Mouse (Mus musculus): ENCODE data around the gene Tiprl.
A peak's percentile ranks its signal among the peaks of the same experiment; 100 is the strongest.

The Tiprl gene

DNA sequence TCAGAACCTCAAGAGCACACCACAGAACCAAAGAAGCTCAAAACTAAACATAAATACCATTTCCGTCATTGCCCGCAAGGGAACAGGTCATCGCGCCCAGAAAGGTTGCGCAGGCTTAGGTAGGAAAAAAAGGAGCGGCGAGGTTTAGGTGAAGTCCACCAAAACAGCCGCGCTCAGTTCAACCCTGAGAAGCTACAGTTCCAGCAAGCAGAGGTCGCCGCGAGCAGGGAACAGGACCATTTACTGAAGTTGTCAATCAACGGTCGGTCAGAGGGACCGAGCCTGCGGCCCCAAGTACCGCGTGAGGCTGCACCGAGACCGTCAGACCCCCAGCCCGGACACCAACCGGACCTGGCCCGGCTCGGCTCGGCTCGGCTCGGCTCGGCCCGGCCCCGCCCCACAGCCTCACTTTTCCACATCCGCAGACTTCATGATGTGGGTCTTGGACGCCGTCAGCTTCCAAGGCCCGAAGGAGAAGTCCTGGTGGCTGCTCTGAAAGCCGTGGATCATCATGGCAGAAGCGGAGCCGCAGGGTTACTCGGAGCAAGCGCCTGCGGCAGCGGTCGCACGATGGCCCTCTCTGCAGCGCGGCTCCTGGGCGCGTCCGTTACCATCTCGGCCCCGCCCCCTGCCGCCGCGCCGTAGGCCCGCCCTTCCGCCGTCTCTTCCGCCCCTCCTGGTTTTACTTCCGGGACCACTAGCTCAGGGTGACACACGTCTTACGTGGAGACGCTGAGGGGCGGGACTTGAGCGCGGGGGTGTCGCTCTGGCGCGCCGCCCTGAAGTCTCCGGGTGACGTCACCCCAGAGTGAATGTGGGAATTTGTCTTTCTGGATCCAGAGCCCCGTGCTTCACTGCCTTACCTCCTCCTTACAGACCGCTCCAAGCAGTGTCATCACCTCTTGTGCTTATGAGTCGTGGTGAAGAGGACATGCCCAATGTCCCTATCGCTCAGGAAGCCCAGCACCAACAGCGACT, at the start of gene Tiprl:
Gene Tiprl, minus strand, starts transcription at position 676 of the 978 bp plus-strand sequence.
- DNase-seq (ENCODE audit: low spot score in 2 of 2): peak; percentile 99

DNA sequence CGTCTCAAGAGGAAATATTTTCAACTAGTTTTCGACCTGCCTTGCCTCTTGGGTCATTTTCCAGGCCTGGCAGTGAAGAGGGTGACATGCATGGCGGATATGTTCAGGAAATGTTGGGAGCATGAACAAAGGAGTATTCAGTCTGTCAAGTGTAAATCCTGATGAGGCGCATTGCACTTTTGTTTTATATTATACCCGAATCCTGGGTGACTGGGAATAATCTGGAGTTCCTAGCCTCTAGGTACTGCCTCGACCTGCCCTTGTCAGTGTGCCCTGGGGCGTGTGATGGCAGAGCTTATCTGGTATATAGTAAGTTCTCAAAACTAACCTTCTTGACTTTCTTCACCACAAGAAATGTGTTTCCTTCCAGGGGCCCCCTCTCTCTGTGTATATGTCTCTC, 47.3 kb upstream of the Tiprl start:
- DNase-seq (ENCODE audit: low spot score in 2 of 2): no peak

DNA sequence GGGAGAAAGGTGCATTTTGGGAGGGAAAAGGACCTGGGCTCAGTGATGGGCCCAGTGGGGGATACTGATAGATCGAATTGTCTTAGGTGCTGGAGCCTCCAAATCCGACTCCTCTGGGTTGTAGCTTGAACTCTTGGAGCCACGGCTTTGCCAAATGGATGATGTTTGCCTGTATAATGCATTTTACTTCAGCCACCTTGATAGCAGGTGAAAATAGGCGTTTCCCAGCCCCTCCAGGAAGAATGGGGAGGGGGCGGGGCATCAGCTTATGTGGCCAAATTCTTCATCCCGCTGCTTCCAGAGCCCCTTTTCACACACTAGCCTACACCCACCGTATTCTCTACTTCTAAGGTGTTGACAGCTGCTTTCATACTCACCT, 46.2 kb upstream of the Tiprl start:
- DNase-seq (ENCODE audit: low spot score in 2 of 2): peak in 1 of 2 experiments; percentile 15

DNA sequence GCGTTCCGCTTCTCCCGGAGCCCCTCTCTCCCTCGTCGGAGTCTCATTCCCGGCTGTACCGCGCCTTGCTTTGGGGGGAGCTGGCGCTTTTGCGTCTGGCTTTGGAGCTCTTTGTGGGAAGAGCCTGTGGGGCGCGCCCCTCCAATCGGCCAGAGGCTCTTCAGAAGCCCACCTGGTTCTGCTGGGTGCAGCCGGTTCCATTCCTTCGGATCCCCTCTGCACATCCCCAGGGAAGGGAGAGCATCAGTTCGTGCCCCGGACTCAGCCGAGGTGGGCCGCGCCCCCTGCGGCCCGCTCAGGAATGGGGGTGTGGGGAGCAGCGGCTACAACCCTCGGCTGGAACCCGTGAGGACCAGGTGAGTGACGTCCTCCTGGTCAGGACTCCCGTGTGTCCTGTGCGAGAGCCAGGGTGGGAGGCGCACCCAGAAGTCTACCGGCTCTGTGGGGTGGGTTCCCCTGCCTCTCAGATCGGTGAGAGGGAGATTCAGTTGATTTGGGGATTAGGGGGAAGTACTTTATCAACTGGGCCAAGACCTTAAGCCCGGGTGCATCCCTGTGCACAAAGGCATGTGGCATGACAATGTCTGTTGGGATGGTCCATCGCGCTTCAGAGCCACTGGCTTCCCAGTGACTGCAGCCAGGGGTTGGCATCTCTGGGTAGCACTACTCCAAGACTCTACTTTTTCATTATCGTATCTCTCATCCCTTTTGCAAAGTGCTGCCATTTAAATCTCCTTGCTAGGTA, 45.6 kb upstream of the Tiprl start:
- DNase-seq (ENCODE audit: low spot score in 2 of 2): peak in 1 of 2 experiments; percentile 23

DNA sequence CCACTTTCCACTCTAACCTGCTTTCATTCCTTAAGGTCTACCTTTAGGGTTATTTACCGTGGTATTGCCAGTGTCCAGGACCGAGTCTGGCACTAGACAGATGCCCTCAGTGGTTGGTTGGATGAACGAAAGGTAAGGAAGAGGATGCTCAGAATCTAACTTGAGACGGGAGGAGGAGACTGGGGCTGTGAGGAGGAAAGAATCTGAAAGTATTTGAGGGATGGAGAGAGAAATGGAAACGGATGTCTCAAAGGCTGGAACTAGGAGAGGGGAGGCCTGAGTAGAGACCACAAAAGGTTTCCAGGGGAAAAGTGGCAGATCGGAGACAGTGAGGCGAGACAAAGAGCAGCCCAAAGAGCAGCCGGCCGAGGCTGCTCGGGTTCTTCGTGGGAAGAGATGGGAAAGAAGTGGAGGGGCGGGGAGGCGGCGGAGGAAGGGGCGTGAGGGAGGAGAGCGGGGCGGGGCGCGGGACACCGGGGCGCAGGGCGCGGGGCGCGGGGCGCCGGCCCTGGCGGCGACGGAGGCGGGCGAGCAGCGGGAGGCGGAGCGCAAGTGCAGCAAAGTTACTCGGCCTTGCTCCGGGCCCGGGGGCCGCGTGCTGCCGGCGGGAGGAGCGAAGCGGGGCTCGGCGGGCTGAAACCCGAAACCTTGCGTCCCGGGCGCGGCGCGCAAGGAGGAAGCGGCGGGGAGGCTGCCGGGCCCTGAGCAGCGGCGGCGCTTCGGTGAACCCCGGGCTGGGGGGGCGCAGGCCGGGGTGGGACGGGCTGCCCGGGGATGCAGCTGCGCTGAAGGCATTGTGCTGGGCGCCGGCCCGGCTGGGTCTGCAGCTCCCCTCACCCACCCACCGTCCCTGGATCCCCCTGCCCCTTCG, 44.8 kb upstream of the Tiprl start:
- DNase-seq (ENCODE audit: low spot score in 2 of 2): peak; percentile 52 to 56

DNA sequence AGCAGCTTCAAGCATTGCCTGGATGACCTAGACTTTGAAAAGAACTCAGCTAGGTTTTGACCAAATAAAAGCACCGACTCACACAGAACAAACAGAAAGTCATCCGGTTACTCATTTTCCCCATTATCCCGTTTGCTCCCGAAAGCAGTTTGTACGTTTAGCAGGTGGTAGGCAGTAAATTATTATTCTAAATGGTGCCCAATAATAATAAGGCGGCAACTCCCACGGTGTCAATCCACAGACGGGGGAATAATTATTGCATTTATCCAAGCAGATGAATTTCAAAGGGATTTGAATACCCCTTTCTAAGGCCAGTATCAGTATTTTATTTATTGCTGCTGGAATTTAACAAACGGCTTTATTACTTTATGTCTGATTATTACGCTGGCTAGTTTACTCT, 43.9 kb upstream of the Tiprl start:
- DNase-seq (ENCODE audit: low spot score in 2 of 2): peak in 1 of 2 experiments; percentile 9

DNA sequence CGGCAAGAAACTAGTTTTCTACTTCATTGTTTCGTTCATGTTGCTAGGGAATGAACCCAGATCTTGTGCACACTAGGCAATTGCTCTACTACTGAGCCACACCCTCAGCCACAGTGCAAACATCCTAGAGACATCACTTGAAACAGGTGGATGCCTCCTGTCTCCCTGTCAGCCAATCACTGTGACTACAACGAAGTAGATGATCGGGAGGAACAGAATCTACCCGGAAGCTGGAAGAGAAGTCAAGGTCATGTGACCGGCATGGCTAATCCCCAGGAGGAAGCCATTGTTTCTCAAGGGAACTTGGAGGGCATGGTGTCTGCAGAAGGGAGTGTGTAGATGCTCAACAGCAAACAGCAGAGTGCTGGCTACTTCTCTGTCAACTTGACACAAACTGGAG, 38.1 kb upstream of the Tiprl start:
- peak in 1 of 2 experiments; percentile 10 for DNase-seq (ENCODE audit: low spot score in 2 of 2)

DNA sequence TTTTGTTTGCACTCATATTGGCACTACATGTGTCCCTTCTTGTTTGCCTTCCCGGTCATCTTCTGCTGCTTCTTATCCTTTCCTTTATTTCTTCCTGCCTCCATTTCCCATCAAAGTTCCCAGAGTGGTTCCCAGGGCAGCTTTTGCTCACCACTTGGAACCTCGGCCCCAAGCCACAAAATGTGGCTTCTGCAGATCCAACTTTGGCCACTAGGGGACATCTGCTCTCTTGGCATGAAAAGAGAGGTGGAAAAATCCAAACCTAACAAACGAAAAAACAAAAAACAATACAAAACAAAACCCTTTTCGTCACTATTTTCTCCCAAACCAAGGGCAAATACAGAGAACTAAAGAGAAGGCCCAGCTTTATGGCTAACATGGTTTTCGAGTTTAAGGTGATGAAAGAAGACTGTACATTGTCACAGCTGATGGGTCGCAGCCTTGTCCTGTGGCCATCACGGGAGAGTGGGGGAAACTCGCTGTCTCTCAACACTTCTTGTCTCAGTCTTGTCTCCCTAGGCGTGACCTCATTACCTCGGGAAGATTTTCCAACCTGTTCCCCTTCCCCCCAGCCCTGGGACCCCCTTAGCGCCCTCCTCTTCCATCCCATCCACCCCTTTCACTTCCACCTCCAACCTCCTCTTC, 15.4 kb upstream of the Tiprl start:
- peak in 1 of 2 experiments; percentile 43 for DNase-seq (ENCODE audit: low spot score in 2 of 2)

DNA sequence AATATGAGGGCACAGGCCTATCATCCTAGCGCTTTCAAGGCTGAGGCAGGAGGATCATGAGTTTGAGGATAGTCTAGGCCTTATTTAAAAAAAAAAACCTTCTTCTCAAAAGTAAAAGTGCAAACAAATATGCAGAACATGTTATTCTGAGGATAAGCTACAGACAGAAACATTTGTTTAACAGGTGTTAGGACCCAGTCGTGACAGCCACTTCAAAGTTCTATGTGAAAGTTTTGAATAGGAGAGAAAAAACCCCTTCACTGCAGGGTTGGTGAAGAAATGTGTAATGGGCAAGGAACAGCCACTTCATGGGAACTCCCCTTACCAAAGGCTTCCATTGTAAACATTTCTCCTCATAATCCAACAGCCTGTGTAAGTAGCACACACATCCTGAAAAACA, 13.8 kb upstream of the Tiprl start:
- no peak for DNase-seq (ENCODE audit: low spot score in 2 of 2)

DNA sequence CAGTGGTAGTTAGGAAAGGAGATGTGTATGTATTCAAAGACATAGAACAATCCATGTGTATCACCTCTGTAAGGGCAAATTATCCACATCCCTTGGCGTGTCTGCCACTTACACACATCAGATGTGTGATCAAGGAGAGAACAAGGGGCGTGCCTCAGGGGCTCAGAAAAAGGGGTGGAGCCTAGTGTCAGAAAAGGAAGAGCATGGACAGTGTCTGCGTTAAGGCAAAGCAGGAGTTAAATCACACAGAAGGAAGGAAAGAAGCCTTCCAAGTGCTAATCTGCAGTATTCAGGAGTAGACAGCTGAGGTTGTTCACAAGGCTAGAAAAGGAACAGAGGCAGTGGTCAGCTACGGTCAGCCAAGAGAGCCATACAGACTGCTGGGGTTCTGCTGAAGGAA, 12.0 kb upstream of the Tiprl start:
- no peak for DNase-seq (ENCODE audit: low spot score in 2 of 2)

DNA sequence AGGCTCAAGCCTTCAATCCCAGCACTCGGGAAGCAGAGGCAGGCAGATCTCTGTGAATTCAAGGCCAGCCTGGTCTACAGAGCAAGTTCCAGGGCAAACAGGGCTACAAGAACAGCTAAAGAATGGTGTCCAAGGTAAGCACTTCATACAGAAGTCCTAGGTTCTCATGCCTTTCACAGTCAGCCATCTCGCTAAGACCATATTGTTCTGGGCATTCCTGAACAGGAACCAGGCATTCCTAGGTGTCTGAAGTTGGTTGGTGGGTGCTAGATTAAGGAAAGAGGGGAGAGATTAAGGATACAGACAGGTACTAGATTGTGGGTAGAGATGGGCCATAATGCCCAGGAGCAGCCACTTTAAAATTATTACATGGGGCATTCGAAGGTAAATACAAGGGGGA, 11.0 kb upstream of the Tiprl start:
- no peak for DNase-seq (ENCODE audit: low spot score in 2 of 2)

DNA sequence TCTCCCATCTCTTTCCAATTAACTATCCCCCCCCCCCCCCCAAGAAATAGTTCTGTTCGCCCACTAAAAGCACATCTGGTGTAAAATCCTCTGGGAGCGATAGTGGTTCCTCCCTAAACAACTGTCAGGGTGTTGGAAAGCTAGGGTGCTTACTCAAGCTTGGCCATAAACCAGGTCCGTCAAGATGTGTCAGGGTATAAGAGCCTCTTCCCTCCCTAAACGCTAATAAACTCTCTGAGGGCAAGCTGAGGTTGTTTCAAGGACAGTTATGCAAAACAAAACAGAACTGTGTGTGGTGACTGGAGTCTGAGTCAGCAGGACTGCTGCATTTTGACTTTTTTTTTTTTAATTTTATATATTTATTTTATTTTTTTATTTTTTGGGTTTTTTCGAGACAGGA, 10.3 kb upstream of the Tiprl start:
- DNase-seq (ENCODE audit: low spot score in 2 of 2): no peak

DNA sequence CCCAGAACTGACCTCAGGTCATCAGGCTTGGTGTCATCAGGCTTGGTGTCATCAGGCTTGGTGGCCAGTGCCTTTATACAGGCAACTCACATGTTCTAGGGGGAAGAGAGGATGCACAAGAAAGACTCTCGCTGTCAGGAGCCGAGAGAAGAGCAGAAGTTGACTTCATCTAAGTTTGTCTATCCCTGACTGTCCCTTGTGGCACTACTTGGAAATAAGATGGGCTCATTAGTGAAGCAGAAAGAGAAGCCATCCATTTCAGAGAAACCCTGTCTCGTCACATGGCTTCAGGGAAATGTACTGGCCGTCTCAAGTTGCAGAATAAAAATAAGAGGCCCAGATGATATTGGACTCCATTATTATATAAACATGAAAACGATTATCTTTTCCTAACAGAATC, 9.8 kb upstream of the Tiprl start:
- DNase-seq (ENCODE audit: low spot score in 2 of 2): no peak

DNA sequence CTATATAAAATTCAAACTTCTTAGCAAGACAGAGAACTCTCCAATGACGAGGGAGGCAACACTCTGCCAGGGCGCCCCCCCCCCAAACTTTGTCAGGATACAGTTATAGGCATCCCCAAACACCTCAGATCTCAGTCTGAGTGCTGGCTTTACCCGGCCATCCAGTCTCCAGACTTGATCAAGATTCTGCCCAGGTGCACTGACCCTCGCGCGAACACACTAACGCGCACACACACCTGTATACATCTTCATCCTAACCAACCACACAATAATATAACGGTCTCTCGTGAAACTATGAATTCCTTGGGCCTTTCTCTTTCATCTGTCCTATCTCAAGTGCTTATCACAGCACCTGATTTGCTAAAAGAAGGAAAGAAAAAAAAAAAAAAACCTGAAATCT, 950 bp downstream of the Tiprl start:
- DNase-seq (ENCODE audit: low spot score in 2 of 2): no peak

DNA sequence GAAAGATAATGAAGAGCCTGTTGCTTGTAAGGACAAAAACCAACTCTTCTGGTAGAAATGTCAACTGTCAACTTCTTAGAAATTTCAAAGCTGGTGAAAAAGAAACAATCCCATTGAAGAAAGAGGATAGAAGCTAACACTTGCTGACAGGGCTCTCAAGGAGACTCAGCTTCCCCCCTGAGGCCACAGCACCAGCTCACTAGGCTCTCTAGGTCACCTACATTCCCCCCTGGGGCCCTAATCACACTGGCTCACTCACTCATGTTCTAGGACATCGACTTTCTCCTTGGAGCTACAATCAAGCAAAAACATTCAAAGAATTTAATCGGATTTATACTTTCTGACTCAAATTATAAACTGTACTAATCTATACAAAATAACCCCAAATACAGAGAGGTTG, 3.0 kb downstream of the Tiprl start:
- DNase-seq (ENCODE audit: low spot score in 2 of 2): peak in 1 of 2 experiments; percentile 15

DNA sequence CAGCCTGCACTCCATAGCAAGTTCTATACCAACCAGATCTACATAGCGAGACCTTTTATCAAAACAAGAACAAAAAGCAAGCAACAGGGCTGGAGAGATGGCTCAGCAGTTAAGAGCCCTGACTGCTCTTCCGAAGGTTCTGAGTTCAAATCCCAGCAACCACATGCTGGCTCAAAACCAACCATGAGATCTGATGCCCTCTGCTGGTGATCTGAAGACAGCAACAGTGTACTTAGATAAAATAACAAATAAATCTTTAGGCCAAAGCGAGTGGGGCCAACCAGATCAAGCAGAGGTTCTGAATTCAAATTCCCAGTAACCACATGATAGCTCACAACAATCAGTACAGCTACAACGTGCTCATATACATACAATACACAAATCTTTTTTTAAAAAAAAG, 6.1 kb downstream of the Tiprl start:
- DNase-seq (ENCODE audit: low spot score in 2 of 2): no peak

DNA sequence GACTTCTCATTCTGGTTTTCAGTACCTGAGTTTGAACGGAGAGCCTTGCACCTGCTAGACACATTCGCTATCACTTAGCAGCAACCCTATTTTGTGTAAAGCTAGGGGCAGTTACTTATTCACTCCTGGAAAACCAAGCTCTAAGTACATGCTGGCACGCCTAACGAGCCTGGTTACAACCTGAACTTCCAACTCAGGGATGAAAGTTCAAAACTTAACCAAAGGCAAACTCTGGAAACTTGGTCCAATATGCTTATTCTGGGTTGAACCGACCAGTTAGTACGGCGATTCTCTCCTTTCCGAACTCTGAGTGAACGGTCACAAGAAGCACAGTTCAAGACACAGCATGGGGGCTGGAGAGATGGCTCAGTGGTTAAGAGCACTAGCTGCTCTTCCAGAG, 7.2 kb downstream of the Tiprl start:
- DNase-seq (ENCODE audit: low spot score in 2 of 2): no peak

DNA sequence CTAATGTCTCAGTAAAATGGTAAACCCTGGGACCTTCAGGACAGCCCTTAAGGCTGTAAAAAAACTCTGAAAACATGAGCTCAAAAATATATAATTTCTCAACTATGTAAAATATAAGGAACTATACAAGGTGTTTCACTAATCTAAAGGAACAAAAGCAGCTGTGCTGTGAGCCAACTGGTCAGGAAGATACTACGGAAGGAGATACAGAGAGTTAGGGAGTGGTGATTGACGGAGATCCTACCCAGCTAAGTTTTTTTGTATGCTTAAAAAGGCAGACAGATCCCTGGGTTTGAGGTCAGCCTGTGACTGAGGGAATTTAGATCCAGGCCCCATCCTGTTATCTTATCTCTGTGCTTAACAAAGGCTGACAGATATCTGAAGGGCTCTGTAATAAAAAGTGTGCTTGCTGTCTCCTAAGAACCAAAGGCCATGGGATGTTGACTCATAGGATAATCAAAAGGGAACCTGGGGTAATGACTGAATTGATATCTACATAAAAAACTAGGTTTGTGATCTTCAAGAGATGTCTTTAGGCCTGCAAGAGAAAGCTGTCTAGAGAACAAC, 19.7 kb downstream of the Tiprl start:
- DNase-seq (ENCODE audit: low spot score in 2 of 2): no peak

DNA sequence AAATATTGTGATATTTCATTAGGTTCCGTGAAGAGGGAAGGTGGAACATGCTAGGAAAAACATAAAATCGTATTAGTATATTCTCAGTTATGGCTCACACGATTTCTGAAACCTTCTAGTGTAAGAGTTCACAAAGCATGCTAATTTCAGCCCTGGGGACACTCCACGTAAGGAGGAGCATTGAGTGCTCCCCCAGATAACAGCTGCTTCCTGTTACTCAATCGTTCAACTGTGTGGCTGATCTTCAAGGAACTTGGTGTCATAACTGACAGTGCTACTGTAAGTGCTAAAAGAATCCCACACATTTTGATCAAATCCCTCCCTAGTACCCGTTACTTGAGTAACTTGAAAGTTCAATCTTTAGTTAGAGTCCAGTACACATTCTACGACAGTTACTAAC, 21.0 kb downstream of the Tiprl start:
- DNase-seq (ENCODE audit: low spot score in 2 of 2): no peak

DNA sequence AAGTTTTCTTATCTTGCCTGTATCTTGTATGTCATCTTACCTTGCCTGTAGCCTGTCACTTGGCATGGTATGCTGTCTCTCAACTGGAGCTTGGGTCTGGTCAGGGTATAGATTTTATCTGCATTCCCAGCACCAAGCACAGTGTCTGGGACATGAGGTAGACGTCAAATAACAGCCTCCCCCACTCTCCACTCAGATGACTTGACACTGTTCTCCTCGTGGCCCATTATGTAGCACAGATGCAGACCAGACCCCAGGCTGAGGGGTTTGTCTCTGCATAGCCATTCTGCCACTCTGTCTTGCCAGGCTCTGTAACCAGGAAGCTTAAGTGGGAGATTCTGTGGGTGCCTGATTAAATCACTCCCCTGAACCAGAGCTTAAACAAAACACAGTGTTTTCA, 31.2 kb downstream of the Tiprl start:
- no peak for DNase-seq (ENCODE audit: low spot score in 2 of 2)

DNA sequence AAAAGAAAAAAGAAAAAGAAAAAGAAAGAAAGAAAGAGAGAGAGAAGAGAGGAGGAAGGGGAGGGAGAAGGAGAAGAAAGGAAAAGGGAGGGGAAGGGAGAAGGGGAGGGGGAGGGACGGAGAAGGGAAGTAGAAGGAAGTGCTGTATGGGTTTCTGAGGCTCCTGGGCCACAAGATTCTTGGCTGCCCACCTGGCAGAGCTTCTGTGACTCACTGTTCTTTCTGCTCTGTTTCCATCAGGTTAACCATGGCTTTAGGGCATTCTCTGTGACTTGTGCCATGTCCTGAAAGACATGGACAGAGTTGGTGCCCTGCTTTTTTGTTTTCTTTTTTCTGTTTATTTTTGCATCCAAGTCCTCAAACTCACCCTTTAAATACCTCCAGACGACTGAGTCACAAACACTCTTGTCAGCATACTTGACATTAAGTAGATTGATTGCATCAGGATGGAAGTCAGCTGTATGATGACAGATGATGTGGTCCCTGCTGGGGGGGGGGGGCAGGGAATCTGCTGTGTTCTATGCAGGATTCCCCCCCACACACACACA, 33.2 kb downstream of the Tiprl start:
- no peak for DNase-seq (ENCODE audit: low spot score in 2 of 2)

All from right cerebral cortex, postnatal 10 days (tissue).